Mouse (Mus musculus): ENCODE results near the gene Galnt17. TPM values are rescaled to one million over a fixed set of nuclear protein-coding genes. Genes with fewer than 3 reads are reported as not detected.

Galnt17 gene
- polyA plus RNA-seq (2015; fragmentation: Nextera tagmentation; extraction: Ambion mirVana): 0.08 and 0.09 TPM in 2 replicates

- no peak for ATAC-seq (ENCODE audit: insufficient read depth)
- Histone ChIP-seq H3K4me2 (peak within 1 kb of the TSS; percentile 37), H3K4me3 (replicated peaks) (peak within 1 kb of the TSS; percentile 22), H3K9ac (no peak within 1 kb of the TSS), H3K9me3 (replicated peaks) (no peaks in the 10 kb centered on the region), H3K4me1 (replicated peaks) (no peaks in the 10 kb centered on the region), H3K27me3 (peaks cover 36% of the 10 kb centered on the region), H3K36me3 (replicated peaks) (no peaks in the 10 kb centered on the region), H3K27ac (replicated peaks) (no peak within 1 kb of the TSS)
- 38% methylated on average over 3 of the region's 3 CpGs for WGBS (ENCODE audit: insufficient replicate concordance)
Observed at GRCm38 (mm10) chr5:131308397-131308796, at the start of gene Galnt17. TSS of gene Galnt17 (minus strand) at chr5:131308497.

GRCm38 (mm10) chr5:131334536-131334935 is 26.2 kb upstream of the Galnt17 start:
- Histone ChIP-seq H3K9me3 (replicated peaks) (no peaks in the 10 kb centered on the region; the same call in none of the 2 replicates), H3K36me3 (replicated peaks) (no peaks in the 10 kb centered on the region), H3K4me2 (no peak overlapping the region), H3K27ac (replicated peaks) (no peak overlapping the region), H3K9ac (no peak overlapping the region), H3K27me3 (no peaks in the 10 kb centered on the region), H3K4me1 (replicated peaks) (no peaks in the 10 kb centered on the region), H3K4me3 (replicated peaks) (no peak overlapping the region)
- ATAC-seq (ENCODE audit: insufficient read depth): no peak
- WGBS (ENCODE audit: insufficient replicate concordance): 62% methylated on average over 8 of the region's 8 CpGs

- Histone ChIP-seq H3K27me3 (no peaks in the 10 kb centered on the region), H3K9me3 (replicated peaks) (no peaks in the 10 kb centered on the region), H3K4me2 (no peak overlapping the region), H3K27ac (replicated peaks) (no peak overlapping the region), H3K9ac (no peak overlapping the region), H3K4me3 (replicated peaks) (no peak overlapping the region), H3K4me1 (replicated peaks) (no peaks in the 10 kb centered on the region), H3K36me3 (replicated peaks) (no peaks in the 10 kb centered on the region)
- 46% methylated on average over 3 of the region's 3 CpGs for WGBS (ENCODE audit: insufficient replicate concordance)
- no peak for ATAC-seq (ENCODE audit: insufficient read depth)
Observed at GRCm38 (mm10) chr5:131321286-131321685, 13.0 kb upstream of the Galnt17 start.

- H3K4me3 ChIP-seq (replicated peaks): no peak overlapping the region
- no peaks in the 10 kb centered on the region for H3K36me3 ChIP-seq (replicated peaks)
- ATAC-seq (ENCODE audit: insufficient read depth): no peak
- H3K27me3 ChIP-seq: no peaks in the 10 kb centered on the region
- no peak overlapping the region for H3K4me2 ChIP-seq
- H3K9ac ChIP-seq: no peak overlapping the region
- no peaks in the 10 kb centered on the region for H3K4me1 ChIP-seq (replicated peaks)
- no peak overlapping the region for H3K27ac ChIP-seq (replicated peaks)
- no peaks in the 10 kb centered on the region for H3K9me3 ChIP-seq (replicated peaks)
- WGBS (ENCODE audit: insufficient replicate concordance): 26% methylated on average over 3 of the region's 3 CpGs
Observed at GRCm38 (mm10) chr5:131319605-131320004, 11.3 kb upstream of the Galnt17 start.

- WGBS (ENCODE audit: insufficient replicate concordance): 41% methylated on average over 2 of the region's 2 CpGs
Observed at GRCm38 (mm10) chr5:131319141-131319540, 10.8 kb upstream of the Galnt17 start.

GRCm38 (mm10) chr5:131315016-131315415 is 6.7 kb upstream of the Galnt17 start:
- Histone ChIP-seq H3K4me3 (replicated peaks) (no peak overlapping the region), H3K27ac (replicated peaks) (no peak overlapping the region), H3K9ac (no peak overlapping the region), H3K9me3 (replicated peaks) (no peaks in the 10 kb centered on the region), H3K27me3 (no peaks in the 10 kb centered on the region), H3K36me3 (replicated peaks) (no peaks in the 10 kb centered on the region), H3K4me2 (no peak overlapping the region), H3K4me1 (replicated peaks) (no peaks in the 10 kb centered on the region)
- no peak for ATAC-seq (ENCODE audit: insufficient read depth)
- 46% methylated on average over 4 of the region's 4 CpGs for WGBS (ENCODE audit: insufficient replicate concordance)

More at GRCm38 (mm10) chr5:131319141-131319540, 10.8 kb upstream of the Galnt17 start:
- ATAC-seq (ENCODE audit: insufficient read depth): no peak
- no peaks in the 10 kb centered on the region for H3K36me3 ChIP-seq (replicated peaks)
- H3K4me1 ChIP-seq (replicated peaks): no peaks in the 10 kb centered on the region
- no peak overlapping the region for H3K4me3 ChIP-seq (replicated peaks)
- no peak overlapping the region for H3K27ac ChIP-seq (replicated peaks)
- H3K9ac ChIP-seq: no peak overlapping the region
- no peak overlapping the region for H3K4me2 ChIP-seq
- H3K27me3 ChIP-seq: no peaks in the 10 kb centered on the region
- no peaks in the 10 kb centered on the region for H3K9me3 ChIP-seq (replicated peaks)

- no peak for ATAC-seq (ENCODE audit: insufficient read depth)
- Histone ChIP-seq H3K9ac (no peak overlapping the region), H3K9me3 (replicated peaks) (no peaks in the 10 kb centered on the region), H3K27ac (replicated peaks) (no peak overlapping the region), H3K36me3 (replicated peaks) (no peaks in the 10 kb centered on the region), H3K4me1 (replicated peaks) (no peaks in the 10 kb centered on the region), H3K27me3 (peaks cover 36% of the 10 kb centered on the region), H3K4me2 (peak overlapping the region; percentile 37), H3K4me3 (replicated peaks) (peak overlapping the region; percentile 22)
- WGBS (ENCODE audit: insufficient replicate concordance): 2% methylated on average over 36 of the region's 36 CpGs
Observed at GRCm38 (mm10) chr5:131307656-131308151, 593 bp downstream of the Galnt17 start.

- ATAC-seq (ENCODE audit: insufficient read depth): no peak
- H3K9ac ChIP-seq: no peak overlapping the region
- no peak overlapping the region for H3K27ac ChIP-seq (replicated peaks)
- no peaks in the 10 kb centered on the region for H3K36me3 ChIP-seq (replicated peaks)
- H3K9me3 ChIP-seq (replicated peaks): no peaks in the 10 kb centered on the region
- peak overlapping the region; percentile 37 for H3K4me2 ChIP-seq
- no peaks in the 10 kb centered on the region for H3K4me1 ChIP-seq (replicated peaks)
- H3K27me3 ChIP-seq: peaks cover 36% of the 10 kb centered on the region
- WGBS (ENCODE audit: insufficient replicate concordance): under 1% methylated on average over 64 of the region's 64 CpGs
- peak overlapping the region; percentile 22; the same call in 1 of the 2 replicates for H3K4me3 ChIP-seq (replicated peaks)
Observed at GRCm38 (mm10) chr5:131306908-131307655, 1.2 kb downstream of the Galnt17 start.

- Histone ChIP-seq H3K9me3 (replicated peaks) (no peaks in the 10 kb centered on the region), H3K4me3 (replicated peaks) (no peak overlapping the region), H3K9ac (no peak overlapping the region), H3K36me3 (replicated peaks) (no peaks in the 10 kb centered on the region), H3K4me2 (0 out of 2 replicates have a peak overlapping the region, but pooled peaks have one; percentile 37), H3K4me1 (replicated peaks) (no peaks in the 10 kb centered on the region), H3K27me3 (peaks cover 36% of the 10 kb centered on the region), H3K27ac (replicated peaks) (no peak overlapping the region)
- WGBS (ENCODE audit: insufficient replicate concordance): 2% methylated on average over 39 of the region's 39 CpGs
- ATAC-seq (ENCODE audit: insufficient read depth): no peak
Observed at GRCm38 (mm10) chr5:131306321-131306907, 1.9 kb downstream of the Galnt17 start.

GRCm38 (mm10) chr5:131305223-131305622 is 3.1 kb downstream of the Galnt17 start:
- WGBS (ENCODE audit: insufficient replicate concordance): 41% methylated on average over 5 of the region's 5 CpGs
- Histone ChIP-seq H3K4me2 (no peak overlapping the region), H3K4me3 (replicated peaks) (no peak overlapping the region), H3K4me1 (replicated peaks) (no peaks in the 10 kb centered on the region), H3K9me3 (replicated peaks) (no peaks in the 10 kb centered on the region), H3K27ac (replicated peaks) (no peak overlapping the region), H3K27me3 (peaks cover 36% of the 10 kb centered on the region), H3K36me3 (replicated peaks) (no peaks in the 10 kb centered on the region), H3K9ac (no peak overlapping the region)
- ATAC-seq (ENCODE audit: insufficient read depth): no peak

- ATAC-seq (ENCODE audit: insufficient read depth): no peak
- Histone ChIP-seq H3K27me3 (peaks cover 16% of the 10 kb centered on the region), H3K4me1 (replicated peaks) (no peaks in the 10 kb centered on the region), H3K36me3 (replicated peaks) (no peaks in the 10 kb centered on the region), H3K9me3 (replicated peaks) (no peaks in the 10 kb centered on the region), H3K9ac (no peak overlapping the region), H3K4me3 (replicated peaks) (no peak overlapping the region), H3K4me2 (no peak overlapping the region), H3K27ac (replicated peaks) (no peak overlapping the region)
- WGBS (ENCODE audit: insufficient replicate concordance): 69% methylated on average over 3 of the region's 3 CpGs
Observed at GRCm38 (mm10) chr5:131301526-131301925, 6.8 kb downstream of the Galnt17 start.
